Mouse (Mus musculus) testis, adult 2 months (tissue): Measurements from ENCODE around the gene Tmem216. TPM values are rescaled to one million over a fixed set of nuclear protein-coding genes. Genes with fewer than 3 reads are reported as not detected.
"Not testable (repeated sequence)": the region's sequence is repeated elsewhere in the genome, so short reads cannot be mapped to it uniquely, and the experiment has no call there.

ENCODE experiments used
- H3K27ac ChIP-seq: fragments of 200-500 bp; 2 replicates; pipeline ENCODE4 v1.5.1; 2012; ENCODE audit warnings: low read depth, low read length; ENCODE audit not compliant: control insufficient read depth, insufficient read depth
- H3K27me3 ChIP-seq: fragments of 200-500 bp; 2 replicates; pipeline ENCODE4 v1.6.1; 2012; ENCODE audit warnings: mild to moderate bottlenecking, low read length, moderate library complexity; ENCODE audit not compliant: control insufficient read depth, insufficient read depth
- H3K36me3 ChIP-seq: fragments of 200-500 bp; 2 replicates; pipeline ENCODE4 v1.6.1; 2012; ENCODE audit warnings: mild to moderate bottlenecking, low read length; ENCODE audit not compliant: control insufficient read depth, insufficient read depth
- H3K4me1 ChIP-seq: fragments of 200-500 bp; 2 replicates; pipeline ENCODE4 v1.6.1; 2012; ENCODE audit warnings: low read length; ENCODE audit not compliant: control insufficient read depth, insufficient read depth
- H3K4me3 ChIP-seq: fragments of 200-500 bp; 2 replicates; pipeline ENCODE4 v1.5.1; 2012; ENCODE audit warnings: low read depth, mild to moderate bottlenecking, low read length, moderate library complexity, mixed read lengths; ENCODE audit not compliant: control insufficient read depth
- CTCF ChIP-seq: fragments of 200-500 bp; IDR thresholded peaks from 2 replicates; pipeline ENCODE4 v1.5.1; 2012; ENCODE audit warnings: low read depth, mild to moderate bottlenecking, inconsistent platforms, low read length, moderate library complexity; ENCODE audit not compliant: control insufficient read depth, insufficient read depth, insufficient replicate concordance
- POLR2A ChIP-seq: fragments of 200-500 bp; IDR thresholded peaks from 2 replicates; pipeline ENCODE4 v1.6.1; 2012; ENCODE audit warnings: low read depth, mild to moderate bottlenecking, inconsistent platforms, low read length, moderate library complexity; ENCODE audit not compliant: control insufficient read depth
- polyA plus RNA-seq: library from polyadenylated mRNA; depleted of rRNA; stranded (reverse); fragments of >200 nt; gene quantifications from 2 replicates; pipeline ENCODE4 v1.2.3, GENCODE M21; 2012

The Tmem216 gene
- polyA plus RNA-seq, 1 experiment: 39.5 TPM

DNA sequence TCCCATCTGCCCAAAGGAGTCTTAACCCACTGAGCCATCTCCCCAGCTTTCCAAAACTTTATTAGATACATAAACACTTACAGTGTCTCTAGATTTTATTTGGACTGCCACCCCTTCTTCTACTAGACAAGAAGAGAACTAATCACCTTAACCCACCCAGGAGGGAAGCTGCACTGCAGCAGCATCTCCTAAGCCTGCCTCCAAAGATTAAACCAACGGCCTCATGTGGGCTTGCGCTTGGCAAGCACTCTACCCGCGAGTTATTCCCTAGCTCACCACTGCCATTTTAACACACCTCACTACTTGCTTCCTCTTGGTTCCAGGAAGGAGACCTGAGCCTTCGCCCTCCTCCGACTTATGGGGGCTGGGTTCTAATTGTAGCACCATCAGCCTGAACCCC, 8.2 kb upstream of the Tmem216 start:
- Histone ChIP-seq H3K4me1 (no peaks in the 10 kb centered on the region), H3K4me3 (no peak overlapping the region), H3K27me3 (no peaks in the 10 kb centered on the region), H3K36me3 (no peaks in the 10 kb centered on the region), H3K27ac (no peak overlapping the region)
- no peak for TF ChIP-seq CTCF
- TF ChIP-seq POLR2A: no peak

DNA sequence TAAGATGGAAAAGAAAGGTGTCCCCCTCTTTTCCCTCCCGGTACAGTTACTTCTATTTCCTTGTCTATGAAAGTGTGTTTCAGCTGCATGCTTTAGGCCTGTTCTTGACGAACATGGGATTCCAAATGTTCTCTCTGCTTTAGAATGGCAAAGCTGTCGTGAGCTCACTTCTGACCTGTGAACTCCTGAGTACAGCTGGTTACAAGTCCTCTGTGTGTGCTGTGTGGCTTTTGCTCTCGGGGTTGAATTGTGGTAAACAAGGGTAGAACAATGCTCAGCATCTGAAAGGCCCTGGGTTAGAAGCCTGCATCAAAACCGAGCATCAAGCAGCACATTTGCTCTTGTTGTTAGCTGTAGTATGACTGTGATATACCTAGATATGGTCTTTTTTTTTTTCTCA, 6.3 kb upstream of the Tmem216 start:
- Histone ChIP-seq H3K4me1 (no peaks in the 10 kb centered on the region), H3K36me3 (no peaks in the 10 kb centered on the region), H3K4me3 (no peak overlapping the region), H3K27ac (peak overlapping the region; percentile 78), H3K27me3 (no peaks in the 10 kb centered on the region)
- TF ChIP-seq POLR2A (no peak), CTCF (no peak)

DNA sequence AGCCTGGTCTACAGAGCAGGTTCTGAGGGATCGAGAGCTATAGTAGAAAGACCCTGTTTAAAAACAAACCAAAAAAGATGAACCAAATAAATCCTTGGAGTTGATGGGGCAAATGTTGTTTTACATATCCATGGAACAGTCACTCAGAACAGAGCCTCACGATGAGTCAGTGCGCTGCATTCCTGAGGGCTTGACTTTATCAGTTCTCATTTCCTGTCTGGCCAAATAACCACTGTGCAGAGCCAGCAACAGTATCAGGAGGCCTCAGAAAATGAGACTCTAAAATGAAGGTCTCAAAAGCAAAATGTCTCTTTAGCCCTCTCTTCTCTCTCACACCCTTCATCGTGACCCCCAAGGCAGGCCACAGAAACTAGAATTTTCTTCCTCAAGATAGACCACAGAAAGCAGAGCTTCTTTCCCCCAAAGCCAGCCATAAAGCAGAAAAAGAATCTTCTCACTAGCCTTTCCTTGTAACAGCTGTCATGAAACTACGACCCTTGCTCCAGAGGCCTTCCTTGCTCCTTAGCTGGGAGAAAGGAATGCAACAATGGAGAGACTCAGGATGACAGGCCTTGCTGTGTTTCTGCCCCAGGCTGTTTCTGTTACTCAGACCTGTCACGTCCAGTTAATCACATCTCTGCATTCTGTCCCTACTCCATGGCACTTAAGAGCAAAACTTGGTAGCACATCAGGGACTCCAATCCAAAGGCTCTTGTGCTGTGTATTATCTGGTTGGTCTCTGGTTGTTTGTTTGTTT, 5.7 kb upstream of the Tmem216 start:
- H3K36me3 ChIP-seq: no peaks in the 10 kb centered on the region
- H3K4me1 ChIP-seq: no peaks in the 10 kb centered on the region
- H3K27ac ChIP-seq: peak overlapping the region; percentile 78
- TF ChIP-seq POLR2A (no peak), CTCF (no peak)
- no peaks in the 10 kb centered on the region for H3K27me3 ChIP-seq
- H3K4me3 ChIP-seq: no peak overlapping the region

DNA sequence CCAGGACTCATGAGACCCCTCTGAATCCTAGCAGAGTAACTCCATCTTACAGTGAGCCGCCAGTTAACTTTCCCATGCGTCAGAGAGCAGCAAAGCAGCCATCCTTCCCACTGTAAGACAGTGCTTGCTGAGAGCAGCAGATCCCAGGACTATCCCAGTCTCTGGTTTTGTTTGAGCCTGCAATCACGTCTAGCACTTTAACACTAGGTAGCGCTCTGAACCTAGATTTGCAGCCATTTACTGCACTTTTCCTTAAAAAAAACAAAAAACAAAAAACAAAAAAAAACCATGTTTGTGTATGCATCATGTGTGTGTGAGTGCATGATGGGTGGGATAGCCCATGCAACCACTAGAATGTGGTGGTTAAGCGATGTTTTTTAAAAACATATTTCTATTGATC, 4.1 kb upstream of the Tmem216 start:
- H3K4me3 ChIP-seq: no peak overlapping the region
- H3K4me1 ChIP-seq: peaks cover 5% of the 10 kb centered on the region; the same call in 1 of the 2 replicates
- H3K27ac ChIP-seq: no peak overlapping the region
- H3K27me3 ChIP-seq: no peaks in the 10 kb centered on the region
- TF ChIP-seq CTCF (no peak), POLR2A (no peak)
- H3K36me3 ChIP-seq: no peaks in the 10 kb centered on the region

DNA sequence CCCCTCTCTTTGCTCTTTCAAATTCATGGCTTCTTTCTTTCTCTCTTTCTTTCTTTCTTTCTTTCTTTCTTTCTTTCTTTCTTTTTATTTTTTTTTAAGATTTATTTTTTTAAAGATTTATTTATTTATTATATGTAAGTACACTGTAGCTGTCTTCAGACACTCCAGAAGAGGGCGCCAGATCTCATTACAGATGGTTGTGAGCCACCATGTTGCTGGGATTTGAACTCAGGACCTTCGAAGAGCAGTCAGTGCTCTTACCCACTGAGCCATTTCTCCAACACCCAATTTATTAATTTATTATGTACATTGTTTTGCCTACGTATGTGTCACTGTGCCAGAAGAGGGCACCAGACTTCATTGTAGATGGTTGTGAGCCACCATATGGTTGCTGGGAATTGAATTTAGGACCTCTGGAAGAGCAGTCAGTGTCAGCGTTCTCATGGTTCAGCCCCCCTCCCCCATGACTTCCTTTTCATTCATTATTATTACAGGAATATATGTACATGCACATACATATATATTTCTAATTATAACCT, 1.9 kb upstream of the Tmem216 start:
- H3K36me3 ChIP-seq, H3K4me1 ChIP-seq, H3K4me3 ChIP-seq, H3K27me3 ChIP-seq, H3K27ac ChIP-seq: not testable (repeated sequence)

DNA sequence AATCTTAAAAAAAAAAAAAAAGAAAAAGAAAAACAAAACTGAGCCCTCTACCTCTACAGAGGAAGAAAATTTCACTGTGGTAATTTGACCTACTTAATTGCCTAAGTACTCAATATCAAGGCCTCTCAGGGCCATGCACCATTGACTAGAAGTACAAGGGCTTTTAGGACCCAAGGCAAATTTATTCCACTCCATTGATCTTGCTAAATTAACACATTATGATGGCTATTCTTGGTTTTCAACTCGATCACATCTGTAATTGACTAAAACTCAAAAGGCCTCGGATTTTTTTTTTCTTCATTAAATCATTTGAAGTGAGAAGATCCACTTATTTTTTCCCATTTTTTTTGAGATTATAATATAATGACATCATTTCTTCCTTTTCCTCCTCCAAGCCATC, 1.4 kb upstream of the Tmem216 start:
- Histone ChIP-seq H3K27ac (no peak overlapping the region), H3K4me1 (peaks cover 5% of the 10 kb centered on the region; the same call in 1 of the 2 replicates), H3K27me3 (no peaks in the 10 kb centered on the region), H3K36me3 (no peaks in the 10 kb centered on the region), H3K4me3 (no peak overlapping the region)
- TF ChIP-seq POLR2A: no peak
- no peak for TF ChIP-seq CTCF

DNA sequence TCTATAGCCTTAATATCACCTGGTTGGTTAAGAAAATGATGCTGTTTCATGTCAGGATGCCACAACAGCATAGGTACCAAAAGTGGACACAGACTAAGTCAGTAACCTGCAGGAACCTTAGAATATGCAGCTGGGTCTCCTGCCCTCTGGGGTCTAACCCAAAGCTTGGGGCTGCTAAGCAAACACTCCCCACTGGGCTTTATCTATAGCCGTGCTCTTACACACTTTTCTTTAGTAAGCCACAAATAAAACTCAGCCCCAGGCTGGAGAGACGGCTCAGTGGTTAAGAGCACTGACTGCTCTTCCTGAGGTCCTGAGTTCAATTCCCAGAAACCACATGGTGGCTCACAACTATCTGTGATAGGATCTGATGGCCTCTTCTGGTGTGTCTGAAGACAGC, 963 bp upstream of the Tmem216 start:
- no peaks in the 10 kb centered on the region for H3K27me3 ChIP-seq

More for the DNA sequence above, 963 bp upstream of the Tmem216 start:
- Histone ChIP-seq H3K4me3 (no peak overlapping the region; the same call in 1 of the 2 replicates), H3K27ac (no peak overlapping the region), H3K36me3 (no peaks in the 10 kb centered on the region), H3K4me1 (peaks cover 5% of the 10 kb centered on the region; the same call in 1 of the 2 replicates)
- TF ChIP-seq POLR2A (no peak), CTCF (no peak)
